Mouse (Mus musculus) MEL (cell line): Measurements from ENCODE around the gene Sgsm1. TPM values are rescaled to one million over a fixed set of nuclear protein-coding genes. Genes with fewer than 3 reads are reported as not detected.

Source experiments
- DNase-seq: peaks from one replicate; pipeline ENCODE4 v3.0.0; 2011; ENCODE audit warnings: low read depth, low spot score
- H3K27ac ChIP-seq: 2 replicates; pipeline ENCODE4 v1.5.1; 2012; ENCODE audit warnings: low read depth, mild to moderate bottlenecking, control low read depth, low read length, moderate library complexity; ENCODE audit not compliant: control insufficient read depth
- H3K27me3 ChIP-seq, 2 experiments: fragments of 150-350 bp in 1 of 2; sonication (generic) in 1 of 2; 2 replicates each; pipeline ENCODE4 v1.6.1; 2012; ENCODE audit warnings: low read length in 2 of 2, mild to moderate bottlenecking in 2 of 2, improper control_type of control experiment in 1 of 2, moderate library complexity in 1 of 2; ENCODE audit not compliant: insufficient read depth in 2 of 2, control insufficient read depth in 1 of 2
- H3K36me3 ChIP-seq, 2 experiments: 2 replicates each; pipeline ENCODE4 v1.6.1; 2012 to 2014; ENCODE audit warnings: low read length in 2 of 2, improper control_type of control experiment in 1 of 2, inconsistent platforms in 1 of 2, mild to moderate bottlenecking in 1 of 2; ENCODE audit not compliant: insufficient read depth in 2 of 2, control insufficient read depth in 1 of 2
- H3K4me1 ChIP-seq, 2 experiments: fragments of 150-350 bp in 1 of 2; sonication (generic) in 1 of 2; 2 replicates each; pipeline ENCODE4 v1.6.1; 2012; ENCODE audit warnings: low read length in 2 of 2, improper control_type of control experiment in 1 of 2, mild to moderate bottlenecking in 1 of 2; ENCODE audit not compliant: insufficient read depth in 2 of 2, control insufficient read depth in 1 of 2
- H3K4me3 ChIP-seq, 2 experiments: fragments of 150-350 bp in 1 of 2; sonication (generic) in 1 of 2; 2 replicates each; pipeline ENCODE4 v1.5.1; 2012; ENCODE audit warnings: low read depth in 2 of 2, low read length in 2 of 2, mild to moderate bottlenecking in 2 of 2, moderate library complexity in 2 of 2, control low read depth in 1 of 2, improper control_type of control experiment in 1 of 2; ENCODE audit not compliant: control insufficient read depth in 1 of 2, insufficient read depth in 1 of 2
- H3K79me2 ChIP-seq: 2 replicates; pipeline ENCODE4 v1.6.1; 2012; ENCODE audit warnings: mild to moderate bottlenecking, low read length, moderate library complexity; ENCODE audit not compliant: control insufficient read depth, poor library complexity, insufficient read depth
- H3K9ac ChIP-seq: 2 replicates; pipeline ENCODE4 v1.6.1; 2012; ENCODE audit warnings: low read depth, mild to moderate bottlenecking, control low read depth, low read length, moderate library complexity; ENCODE audit not compliant: control insufficient read depth, poor library complexity, severe bottlenecking
- H3K9me3 ChIP-seq: fragments of 150-350 bp; sonication (generic); replicated peaks from 2 replicates; pipeline ENCODE4 v1.6.1; 2012; ENCODE audit warnings: mild to moderate bottlenecking, low read length, improper control_type of control experiment, moderate library complexity; ENCODE audit not compliant: insufficient read depth
- CTCF ChIP-seq, 3 experiments: IDR thresholded peaks in 2 of 3; conservative IDR thresholded peaks in 1 of 3; 2 replicates each; pipeline ENCODE4 v1.5.1; 2011 to 2012; ENCODE audit warnings: low read length in 3 of 3, low read depth in 2 of 3, mild to moderate bottlenecking in 2 of 3, improper control_type of control experiment in 1 of 3, inconsistent platforms in 1 of 3, mixed read lengths in 1 of 3, moderate library complexity in 1 of 3; ENCODE audit not compliant: control insufficient read depth in 1 of 3, insufficient read depth in 1 of 3, poor library complexity in 1 of 3, severe bottlenecking in 1 of 3
- ELF1 ChIP-seq: IDR thresholded peaks from 2 replicates; pipeline ENCODE4 v1.6.1; 2014; ENCODE audit warnings: low read depth, mild to moderate bottlenecking, inconsistent platforms, low read length, improper control_type of control experiment, moderate library complexity
- EP300 ChIP-seq, 2 experiments: IDR thresholded peaks; 2 replicates each; pipeline ENCODE4 v1.6.1; 2011; ENCODE audit warnings: improper control_type of control experiment in 2 of 2, low read length in 2 of 2, low read depth in 1 of 2, mild to moderate bottlenecking in 1 of 2
- ETS1 ChIP-seq: IDR thresholded peaks from 2 replicates; pipeline ENCODE4 v1.6.1; 2012; ENCODE audit warnings: low read depth, mild to moderate bottlenecking, inconsistent platforms, low read length, improper control_type of control experiment, moderate library complexity
- JUND ChIP-seq: IDR thresholded peaks from 2 replicates; pipeline ENCODE4 v1.6.1; 2011; ENCODE audit warnings: low read depth, mild to moderate bottlenecking, improper control_type of control experiment, low read length
- KAT2A ChIP-seq: conservative IDR thresholded peaks from 2 replicates; pipeline ENCODE4 v1.6.1; 2012; ENCODE audit warnings: low read depth, low read length, improper control_type of control experiment, inconsistent platforms
- MAX ChIP-seq: IDR thresholded peaks from 2 replicates; pipeline ENCODE4 v1.6.1; 2011; ENCODE audit warnings: low read length, improper control_type of control experiment
- MAZ ChIP-seq: IDR thresholded peaks from 2 replicates; pipeline ENCODE4 v1.6.1; 2012; ENCODE audit warnings: low read depth, mild to moderate bottlenecking, inconsistent platforms, low read length, improper control_type of control experiment
- MEF2A ChIP-seq: IDR thresholded peaks from 2 replicates; pipeline ENCODE4 v1.6.1; 2014; ENCODE audit warnings: low read depth, mild to moderate bottlenecking, inconsistent platforms, low read length, improper control_type of control experiment; ENCODE audit not compliant: poor library complexity, insufficient replicate concordance, severe bottlenecking; ENCODE audit errors: extremely low read depth
- MXI1 ChIP-seq: IDR thresholded peaks from 2 replicates; pipeline ENCODE4 v1.6.1; 2011; ENCODE audit warnings: mild to moderate bottlenecking, low read depth, low read length, improper control_type of control experiment
- MYC ChIP-seq: IDR thresholded peaks from 2 replicates; pipeline ENCODE4 v1.6.1; 2011; ENCODE audit warnings: low read depth, mild to moderate bottlenecking, low read length, improper control_type of control experiment, moderate library complexity
- NELFE ChIP-seq: IDR thresholded peaks from 2 replicates; pipeline ENCODE4 v1.6.1; 2011; ENCODE audit warnings: low read depth, low read length, improper control_type of control experiment
- NRF1 ChIP-seq: IDR thresholded peaks from 2 replicates; pipeline ENCODE4 v1.6.1; 2014; ENCODE audit warnings: low read depth, mild to moderate bottlenecking, inconsistent platforms, low read length, improper control_type of control experiment, moderate library complexity; ENCODE audit not compliant: poor library complexity, insufficient read depth, severe bottlenecking
- POLR2AphosphoS2 ChIP-seq: IDR thresholded peaks from 2 replicates; pipeline ENCODE4 v1.6.1; 2011; ENCODE audit warnings: low read length, improper control_type of control experiment
- RAD21 ChIP-seq: IDR thresholded peaks from 2 replicates; pipeline ENCODE4 v1.6.1; 2011; ENCODE audit warnings: mild to moderate bottlenecking, low read depth, low read length, improper control_type of control experiment
- RCOR1 ChIP-seq: IDR thresholded peaks from 2 replicates; pipeline ENCODE4 v1.6.1; 2012; ENCODE audit warnings: low read depth, mild to moderate bottlenecking, inconsistent platforms, low read length, improper control_type of control experiment
- SIN3A ChIP-seq: IDR thresholded peaks from 2 replicates; pipeline ENCODE4 v1.6.1; 2012; ENCODE audit warnings: low read length, improper control_type of control experiment, inconsistent platforms
- TAL1 ChIP-seq: IDR thresholded peaks from 2 replicates; pipeline ENCODE4 v1.6.1; 2012; ENCODE audit warnings: mild to moderate bottlenecking, inconsistent platforms, low read length, moderate library complexity, mixed read lengths
- TCF12 ChIP-seq: IDR thresholded peaks from 2 replicates; pipeline ENCODE4 v1.6.1; 2014; ENCODE audit warnings: low read depth, mild to moderate bottlenecking, inconsistent platforms, low read length, improper control_type of control experiment, moderate library complexity
- UBTF ChIP-seq: IDR thresholded peaks from 2 replicates; pipeline ENCODE4 v1.6.1; 2012; ENCODE audit warnings: low read depth, mild to moderate bottlenecking, inconsistent platforms, low read length, improper control_type of control experiment, moderate library complexity, borderline replicate concordance; ENCODE audit not compliant: insufficient read depth
- USF2 ChIP-seq, 2 experiments: IDR thresholded peaks; 2 replicates each; pipeline ENCODE4 v1.6.1; 2011 to 2012; ENCODE audit warnings: improper control_type of control experiment in 2 of 2, low read length in 2 of 2, borderline replicate concordance in 1 of 2, inconsistent platforms in 1 of 2, low read depth in 1 of 2, mild to moderate bottlenecking in 1 of 2; ENCODE audit not compliant: insufficient read depth in 1 of 2
- ZC3H11A ChIP-seq: IDR thresholded peaks from 2 replicates; pipeline ENCODE4 v1.6.1; 2012; ENCODE audit warnings: low read depth, mild to moderate bottlenecking, inconsistent platforms, low read length, improper control_type of control experiment
- ZMIZ1 ChIP-seq: IDR thresholded peaks from 2 replicates; pipeline ENCODE4 v1.6.1; 2012; ENCODE audit warnings: low read depth, mild to moderate bottlenecking, inconsistent platforms, low read length, improper control_type of control experiment, moderate library complexity
- polyA plus RNA-seq, 2 experiments: library from polyadenylated mRNA; stranded (reverse) in 1 of 2; unstranded in 1 of 2; fragments of >175 nt in 1 of 2; fragments of >200 nt in 1 of 2; gene quantifications; 2 replicates each; pipeline versions ENCODE4 v1.2.1 to v1.2.4; 2012; ENCODE audit warnings: low replicate concordance in 2 of 2, low read depth in 1 of 2; ENCODE audit not compliant: insufficient read length in 2 of 2, insufficient read depth in 1 of 2, missing spikeins in 1 of 2
- total RNA-seq: library from RNA; depleted of rRNA; stranded (reverse); fragments of 300-350 nt; gene quantifications from 2 replicates; pipeline ENCODE4 v1.2.3, GENCODE M21; 2012

Sgsm1 gene
- total and polyA plus RNA-seq, 3 experiments = not detected

- Histone ChIP-seq H3K9ac (no peak overlapping the region), H3K79me2 (no peaks in the 10 kb centered on the region), H3K9me3 (no peaks in the 10 kb centered on the region), H3K36me3 (no peaks in the 10 kb centered on the region), H3K4me3 (no peak overlapping the region), H3K27ac (no peak overlapping the region), H3K27me3 (no peaks in the 10 kb centered on the region), H3K4me1 (no peaks in the 10 kb centered on the region)
- DNase-seq = no peak
- TF ChIP-seq POLR2AphosphoS2 (no peak), CTCF (IDR thresholded peaks at IDR 0.05 in 2 of 3, conservative IDR thresholded peaks at IDR 0.05 in 1 of 3; ENCODE audit: control insufficient read depth in 1 of 3, insufficient read depth in 1 of 3, low read depth in 2 of 3, low read length in 3 of 3, poor library complexity in 1 of 3, severe bottlenecking in 1 of 3) (no peak), MAX (no peak), RCOR1 (no peak), ELF1 (no peak), ZC3H11A (no peak), ETS1 (no peak), SIN3A (no peak), MYC (no peak), TAL1 (no peak), JUND (no peak), UBTF (no peak)
Observed at GRCm38 (mm10) chr5:113195907-113196306, 114.7 kb downstream of the Sgsm1 start.

GRCm38 (mm10) chr5:113195451-113195850 is 115.1 kb downstream of the Sgsm1 start:
- Histone ChIP-seq H3K27me3 (no peaks in the 10 kb centered on the region), H3K4me3 (no peak overlapping the region), H3K9ac (no peak overlapping the region), H3K27ac (no peak overlapping the region), H3K4me1 (no peaks in the 10 kb centered on the region), H3K36me3 (no peaks in the 10 kb centered on the region), H3K9me3 (no peaks in the 10 kb centered on the region), H3K79me2 (no peaks in the 10 kb centered on the region)
- no peak for DNase-seq
- no peak for TF ChIP-seq KAT2A
- no peak for TF ChIP-seq ETS1
- no peak for TF ChIP-seq MAX
- TF ChIP-seq USF2 (IDR thresholded peaks at IDR 0.05; ENCODE audit: borderline replicate concordance in 1 of 2, insufficient read depth in 1 of 2, low read depth in 1 of 2, low read length in 2 of 2) = no peak
- TF ChIP-seq MXI1 = no peak
- no peak for TF ChIP-seq ZMIZ1
- TF ChIP-seq NRF1 = no peak
- TF ChIP-seq MEF2A = no peak
- no peak for TF ChIP-seq SIN3A
- TF ChIP-seq EP300 (IDR thresholded peaks at IDR 0.05; ENCODE audit: low read depth in 1 of 2, low read length in 2 of 2) = no peak
- no peak for TF ChIP-seq UBTF
- TF ChIP-seq NELFE = no peak
- no peak for TF ChIP-seq RAD21
- no peak for TF ChIP-seq RCOR1
- no peak for TF ChIP-seq TCF12
- TF ChIP-seq MAZ = no peak
